Mouse (Mus musculus) brain, embryonic 14.5 days (tissue): Measurements from ENCODE around the gene Ppara. TPM values are rescaled to one million over a fixed set of nuclear protein-coding genes. Genes with fewer than 3 reads are reported as not detected.

Experiments used
- DNase-seq: peaks from one replicate; pipeline ENCODE4 v3.0.0-alpha.2; 2011; ENCODE audit warnings: low read depth
- CTCF ChIP-seq: fragments of 200-500 bp; IDR thresholded peaks from 2 replicates; pipeline ENCODE4 v1.5.1; 2012; ENCODE audit warnings: inconsistent platforms, mild to moderate bottlenecking, moderate library complexity, borderline replicate concordance; ENCODE audit not compliant: insufficient read depth, insufficient read length; ENCODE audit errors: extremely low read depth
- POLR2A ChIP-seq: fragments of 200-500 bp; IDR thresholded peaks from 2 replicates; pipeline ENCODE4 v1.6.1; 2012; ENCODE audit warnings: mild to moderate bottlenecking, inconsistent platforms, borderline replicate concordance; ENCODE audit not compliant: poor library complexity, insufficient read depth, insufficient read length, severe bottlenecking; ENCODE audit errors: extremely low read depth
- polyA plus RNA-seq: library from polyadenylated mRNA; depleted of rRNA; stranded (reverse); fragments of >200 nt; gene quantifications from 2 replicates; pipeline ENCODE4 v1.2.3, GENCODE M21; 2012

The Ppara gene
- polyA plus RNA-seq, 1 experiment, result 0.46 TPM

GRCm38 (mm10) chr15:85791449-85791848, 56.7 kb downstream of the Ppara start:
- no peak for TF ChIP-seq CTCF
- TF ChIP-seq POLR2A, result no peak
- no peak for DNase-seq

- TF ChIP-seq CTCF (no peak), POLR2A (no peak)
- peak; percentile 74 for DNase-seq
Observed at GRCm38 (mm10) chr15:85792819-85793218, 58.0 kb downstream of the Ppara start.

GRCm38 (mm10) chr15:85795516-85795915, 60.7 kb downstream of the Ppara start:
- TF ChIP-seq CTCF (no peak), POLR2A (no peak)

DNA sequence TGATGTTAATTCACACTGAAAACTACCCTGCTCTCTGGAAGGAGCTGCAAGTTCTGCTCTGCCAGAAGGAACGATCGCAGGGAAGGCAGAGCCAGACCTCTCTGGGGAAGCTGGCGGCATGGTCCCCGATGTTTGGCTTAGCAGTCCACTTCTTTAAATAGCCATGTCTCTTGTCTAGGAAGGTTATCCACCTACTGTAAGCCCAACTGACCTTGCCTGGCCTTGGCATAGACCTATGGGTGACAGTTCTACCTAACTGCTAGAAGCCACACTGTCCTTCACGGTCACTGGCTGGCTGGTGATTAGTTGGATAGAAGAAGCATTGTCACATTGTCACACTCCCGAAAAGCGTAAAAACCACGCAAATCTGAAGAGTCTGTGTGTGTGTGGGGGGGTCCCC, 63.9 kb downstream of the Ppara start:
- no peak for TF ChIP-seq CTCF
- TF ChIP-seq POLR2A, result no peak
- DNase-seq, result no peak

More at GRCm38 (mm10) chr15:85795516-85795915, 60.7 kb downstream of the Ppara start:
- DNase-seq, result no peak

DNA sequence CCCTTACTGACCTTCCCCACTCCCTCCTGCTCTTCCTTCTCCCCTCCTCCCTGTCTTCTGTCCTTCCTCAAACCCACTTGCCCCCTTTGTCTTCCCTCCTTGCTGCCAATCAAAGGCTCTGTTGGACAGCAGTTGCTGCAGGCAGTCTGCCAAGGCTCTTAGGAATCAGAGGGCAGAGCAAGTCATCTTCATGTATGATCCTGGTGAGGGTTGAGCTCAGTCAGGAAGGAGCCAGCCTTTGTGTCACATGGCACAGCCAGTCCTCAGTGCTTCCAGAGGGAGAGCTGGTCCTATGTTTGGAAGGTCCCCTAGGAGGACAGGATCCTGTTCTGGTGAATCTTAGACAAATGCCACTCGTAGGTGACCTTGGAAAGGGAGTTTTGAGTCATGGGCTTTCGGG, 68.1 kb downstream of the Ppara start:
- peak; percentile 39 for DNase-seq
- TF ChIP-seq POLR2A, result no peak
- TF ChIP-seq CTCF, result no peak

GRCm38 (mm10) chr15:85806886-85807285, 72.1 kb downstream of the Ppara start:
- no peak for DNase-seq
- TF ChIP-seq CTCF (no peak), POLR2A (no peak)

DNA sequence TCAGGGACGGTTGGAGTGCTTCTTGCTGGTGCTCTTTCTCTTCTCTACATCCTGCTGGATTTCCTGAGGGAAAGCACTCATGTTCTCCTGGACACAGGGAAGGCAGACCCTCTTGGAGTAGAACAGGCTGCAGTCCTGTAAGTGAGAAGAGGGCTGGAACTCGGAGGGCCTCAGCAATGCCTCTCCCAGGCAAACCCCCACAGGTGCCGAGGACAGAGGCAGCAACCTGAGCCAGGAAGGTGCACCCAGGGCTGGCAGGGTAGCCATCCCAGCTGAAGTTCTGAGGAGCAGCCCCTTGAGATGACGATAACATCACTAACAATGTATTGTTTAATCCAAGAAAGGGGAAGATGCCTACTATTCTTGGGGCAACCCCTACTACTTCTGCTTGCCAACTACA, 72.6 kb downstream of the Ppara start:
- TF ChIP-seq POLR2A (no peak), CTCF (no peak)
- DNase-seq, result no peak

DNA sequence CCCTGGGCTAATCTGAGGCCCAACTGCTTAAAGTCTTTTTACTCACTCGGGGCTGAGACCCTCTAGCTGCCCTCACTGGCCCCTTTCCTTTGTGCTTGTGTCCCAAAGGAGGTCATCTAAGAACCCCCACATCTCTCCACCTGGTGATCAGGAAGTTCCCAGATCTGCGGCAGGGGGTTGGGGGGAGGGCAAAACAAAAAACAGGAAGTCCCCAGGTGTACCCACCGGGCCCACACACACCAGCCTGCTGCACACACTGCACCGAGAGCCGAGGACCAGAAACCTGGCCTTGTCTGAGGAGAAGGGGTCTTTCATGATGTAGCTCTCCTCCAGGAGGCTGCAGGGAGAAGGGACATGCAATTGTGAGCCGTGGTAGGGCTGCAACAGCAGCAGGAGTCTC, 73.2 kb downstream of the Ppara start:
- TF ChIP-seq POLR2A (no peak), CTCF (no peak)
- no peak for DNase-seq

DNA sequence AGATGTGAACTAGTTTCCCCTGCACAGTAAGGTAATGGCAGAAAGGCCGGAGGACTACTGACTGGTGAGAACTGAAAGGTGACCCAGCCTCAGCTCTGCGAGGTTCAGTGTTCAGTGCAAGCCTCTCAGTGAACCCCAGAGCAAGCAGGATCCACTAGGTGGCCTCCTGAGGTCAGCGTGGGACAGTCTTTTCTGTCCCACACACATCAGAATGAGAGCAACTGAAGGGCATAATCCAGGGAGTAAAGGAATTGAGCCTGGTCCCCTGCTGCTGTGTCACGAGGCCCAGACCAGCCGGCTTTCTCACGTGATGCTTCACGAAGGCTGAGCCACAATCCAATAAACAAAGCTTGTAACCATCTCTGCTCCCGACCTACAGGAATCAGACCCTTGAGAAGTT, 73.7 kb downstream of the Ppara start:
- no peak for TF ChIP-seq CTCF
- TF ChIP-seq POLR2A, result no peak
- peak; percentile 2 for DNase-seq

DNA sequence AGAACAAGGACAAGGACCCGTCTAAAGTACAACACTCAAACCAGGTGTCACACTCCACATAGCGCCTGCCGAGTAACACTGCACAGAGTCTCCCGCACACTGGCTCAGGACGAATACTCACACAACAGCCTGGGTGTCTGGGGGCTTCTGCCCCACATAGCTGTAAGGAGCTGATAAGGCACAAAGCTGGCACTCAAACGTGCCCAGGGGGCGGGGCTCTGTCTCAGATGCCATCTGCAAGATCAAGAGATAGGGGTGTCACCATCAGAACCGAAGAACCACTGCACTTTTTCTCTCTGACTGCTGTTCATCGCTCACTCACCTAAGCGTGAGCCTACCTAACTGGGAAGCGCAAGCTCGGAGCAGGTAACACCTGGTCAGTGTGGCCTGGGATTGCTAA, 74.3 kb downstream of the Ppara start:
- TF ChIP-seq POLR2A, result no peak
- no peak for TF ChIP-seq CTCF
- DNase-seq, result peak; percentile 8

GRCm38 (mm10) chr15:85810462-85810805, 75.7 kb downstream of the Ppara start:
- no peak for TF ChIP-seq CTCF
- no peak for TF ChIP-seq POLR2A
- DNase-seq, result no peak

- TF ChIP-seq CTCF (no peak), POLR2A (no peak)
Observed at GRCm38 (mm10) chr15:85810806-85811521, 76.2 kb downstream of the Ppara start.

More at GRCm38 (mm10) chr15:85810806-85811521, 76.2 kb downstream of the Ppara start:
- DNase-seq, result peak; percentile 78
